Mouse (Mus musculus) spleen, postnatal 4 days (tissue): ENCODE measurements around the gene Hoxd11.

Source experiments
- DNase-seq, 2 experiments: peaks; one replicate each; pipeline ENCODE4 v3.0.0; 2022; ENCODE audit warnings: low spot score in 2 of 2

The Hoxd11 gene

DNA sequence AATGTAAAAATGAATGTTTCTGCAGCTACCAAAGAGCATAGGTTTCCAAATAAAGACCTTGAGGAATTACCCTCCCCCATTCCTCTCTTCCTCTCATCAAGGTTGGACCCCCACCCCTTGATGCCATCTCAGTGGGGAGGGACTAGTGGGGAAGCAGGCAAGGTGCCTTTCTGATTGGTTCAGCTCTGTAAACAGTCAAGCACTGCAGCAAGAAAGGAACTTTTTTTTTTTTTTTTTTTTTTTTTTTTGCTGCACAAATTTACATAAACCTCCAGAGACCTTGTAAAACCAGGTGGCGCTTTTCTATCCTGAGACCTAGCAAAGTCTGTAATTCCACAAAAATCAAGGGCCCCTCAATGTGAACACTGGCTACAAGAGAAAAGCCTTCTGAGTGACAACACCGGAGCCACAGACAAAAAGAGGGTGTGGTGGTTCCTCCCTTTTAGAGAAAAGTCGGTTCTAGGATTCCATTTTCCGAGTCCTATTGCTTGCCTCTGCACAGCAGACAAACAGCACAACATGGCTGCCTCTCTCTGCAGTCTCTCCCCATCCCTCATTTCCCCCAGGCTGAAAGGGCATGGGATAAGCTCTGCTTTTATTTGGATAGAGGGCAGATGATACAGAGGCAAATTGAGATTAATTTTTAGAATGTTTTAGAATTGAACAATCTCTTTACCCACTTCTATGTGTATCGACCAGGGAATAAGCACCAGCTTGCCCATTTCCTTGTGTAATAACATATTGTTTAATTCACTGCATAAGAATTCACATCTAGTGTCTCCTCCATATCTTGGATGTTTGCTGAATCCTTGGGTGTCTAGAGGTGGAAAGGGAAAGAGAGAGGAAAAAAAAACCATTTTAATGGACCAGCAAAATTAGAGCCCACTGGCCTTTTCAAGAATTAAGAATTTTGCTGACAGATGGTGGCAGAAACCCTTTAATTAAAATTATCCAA lies 30.4 kb downstream of the Hoxd11 start:
- no peak for DNase-seq

DNA sequence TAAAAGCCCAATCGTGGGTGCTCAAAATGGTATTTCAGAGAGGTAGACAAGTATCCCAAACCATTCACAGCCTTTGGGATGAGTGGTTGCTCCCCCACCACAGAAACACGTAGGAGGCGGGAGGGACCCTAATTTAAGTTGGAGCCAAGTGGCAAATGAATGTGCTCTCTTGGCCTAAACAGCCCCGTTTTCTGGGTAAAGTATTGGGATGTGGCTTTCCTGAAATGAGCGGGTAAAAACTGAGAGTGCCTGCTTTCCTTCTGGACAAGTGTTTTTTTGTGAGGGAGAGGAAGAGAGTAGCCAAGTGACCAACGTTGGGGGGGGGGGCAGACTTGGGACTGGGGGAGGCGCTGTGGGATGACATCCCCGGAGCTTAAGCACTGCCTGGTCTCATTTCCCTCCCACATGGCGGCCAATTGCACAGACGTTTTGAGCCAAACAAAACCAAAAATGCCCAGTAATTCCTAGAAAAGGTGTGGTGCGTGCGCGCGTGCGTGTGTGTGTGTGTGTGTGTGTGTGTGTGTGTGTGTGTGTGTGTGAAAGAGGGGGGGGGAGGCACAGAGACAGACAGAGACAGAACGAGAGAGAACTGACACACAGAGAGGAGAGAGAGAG lies 31.7 kb downstream of the Hoxd11 start:
- DNase-seq = no peak

DNA sequence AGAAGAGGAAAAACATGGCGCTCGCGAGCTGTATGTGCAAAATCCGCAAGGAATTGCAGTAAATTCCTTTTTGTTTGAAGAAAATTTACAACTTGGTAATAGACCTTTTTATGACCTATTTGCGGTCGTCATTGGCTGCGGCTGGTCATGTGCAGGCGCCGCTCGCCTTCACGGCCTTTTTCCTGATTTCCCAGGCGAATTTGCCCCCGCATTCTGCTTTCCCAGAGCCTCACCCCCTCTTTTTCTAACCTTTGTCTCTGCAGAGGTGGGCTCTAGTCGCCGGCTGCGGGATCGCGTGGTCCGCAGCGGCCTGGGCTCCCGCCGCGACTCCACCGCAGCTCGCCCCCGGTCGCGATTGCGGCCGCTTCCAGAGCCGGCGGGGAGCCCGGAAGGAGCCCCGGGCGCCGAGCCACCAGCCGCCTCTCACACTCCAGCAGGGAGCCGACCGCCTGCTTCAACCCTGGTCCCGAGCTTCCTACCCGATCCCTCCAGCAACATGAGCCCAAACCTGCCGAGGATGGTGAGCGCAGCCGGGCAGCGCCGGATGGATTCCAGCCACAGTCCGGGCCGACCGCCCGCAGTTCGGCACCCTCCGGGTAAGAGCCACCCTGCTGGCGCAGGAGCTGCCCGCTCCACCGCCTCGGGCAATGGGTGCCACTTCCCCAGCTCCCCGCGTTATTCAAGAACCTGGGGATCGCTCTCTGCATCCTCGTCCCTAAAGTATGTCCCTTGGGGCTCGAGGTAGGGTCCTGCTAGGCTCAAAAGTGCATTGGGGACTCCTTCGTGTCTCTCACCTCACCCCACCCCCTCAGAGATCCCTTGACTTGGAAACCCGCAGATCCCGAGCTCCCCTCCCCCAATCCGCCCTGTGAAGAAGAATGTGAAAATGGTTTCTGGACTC lies 32.6 kb downstream of the Hoxd11 start, which contains the start of the genes Hoxd3 and Hoxd4:
Gene Hoxd3, plus strand, starts transcription at position 207 of the 901 bp plus-strand sequence.
Gene Hoxd4, plus strand, starts transcription at position 209 of the 901 bp plus-strand sequence.
- no peak for DNase-seq

DNA sequence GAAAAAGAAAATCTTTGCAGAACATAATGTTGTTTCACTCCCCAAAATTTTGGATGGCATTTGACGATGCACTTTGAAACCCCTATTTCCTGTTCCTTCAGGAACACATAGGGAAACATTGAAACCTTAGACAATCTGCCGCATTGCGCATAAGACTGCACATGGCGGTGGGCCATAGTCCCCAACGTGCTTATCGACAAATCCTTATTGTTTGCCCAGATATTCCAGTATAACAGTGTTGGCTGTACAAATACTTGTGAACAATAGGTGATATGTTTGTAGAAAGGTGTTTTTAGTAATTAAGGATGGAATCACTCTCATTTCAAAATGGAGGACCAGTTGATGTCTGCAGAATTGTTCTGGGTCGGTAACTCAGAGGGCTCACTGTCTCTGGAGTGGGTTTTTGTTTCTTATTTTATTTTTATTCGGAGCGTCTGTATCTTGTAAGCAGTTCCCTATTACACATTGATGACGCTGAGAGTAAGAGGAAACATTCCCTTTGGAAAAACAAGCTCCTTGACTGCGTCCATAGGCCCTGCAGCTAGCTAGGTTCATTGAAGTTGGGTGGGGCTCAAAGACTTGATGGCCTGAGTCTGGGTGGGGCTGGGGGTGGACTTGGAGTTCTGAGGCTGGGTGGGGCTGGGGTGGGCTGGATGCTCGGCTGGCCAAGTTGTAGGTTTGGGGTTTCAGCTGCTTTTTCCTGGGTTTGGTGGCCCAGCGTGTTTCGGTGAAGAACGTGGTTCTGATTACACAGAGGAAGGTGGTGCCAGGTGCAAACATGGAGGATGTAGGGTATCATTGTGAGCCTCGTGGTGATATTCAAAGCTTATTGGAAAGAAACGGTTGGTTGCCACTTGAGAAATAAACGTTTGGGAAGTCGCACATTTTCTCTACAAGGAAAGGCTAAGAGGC lies 34.1 kb downstream of the Hoxd11 start:
- no peak for DNase-seq

DNA sequence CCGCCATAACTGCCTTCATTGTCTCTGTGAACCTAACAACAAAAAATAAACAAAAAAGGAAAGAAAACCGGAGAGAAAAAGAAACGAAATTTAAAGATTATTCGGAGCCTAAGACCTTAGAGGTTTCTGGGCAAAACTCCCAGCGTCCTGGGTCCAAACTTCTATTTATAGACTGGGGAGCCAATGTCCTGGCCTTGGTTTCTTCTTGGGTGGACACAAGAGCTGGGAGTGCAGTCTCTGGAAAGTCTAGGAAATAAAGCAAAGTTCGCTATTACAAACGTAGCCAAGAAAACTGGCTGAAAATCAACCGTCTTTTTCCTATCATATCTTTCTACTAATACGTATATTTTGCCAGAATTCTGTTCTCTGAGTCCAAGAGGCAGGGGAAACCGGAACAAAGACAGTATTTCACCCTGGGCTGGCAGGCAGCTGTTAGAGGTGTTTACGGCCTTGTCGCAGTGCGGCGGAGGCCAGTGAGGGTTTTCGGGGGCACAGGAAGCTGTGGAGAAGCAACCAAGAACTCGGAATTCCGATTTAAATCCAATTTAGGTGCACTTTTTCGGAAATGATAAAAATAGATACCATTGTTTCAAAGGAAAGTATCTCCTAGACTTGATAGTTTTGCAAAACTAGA lies 34.9 kb downstream of the Hoxd11 start:
- no peak for DNase-seq

DNA sequence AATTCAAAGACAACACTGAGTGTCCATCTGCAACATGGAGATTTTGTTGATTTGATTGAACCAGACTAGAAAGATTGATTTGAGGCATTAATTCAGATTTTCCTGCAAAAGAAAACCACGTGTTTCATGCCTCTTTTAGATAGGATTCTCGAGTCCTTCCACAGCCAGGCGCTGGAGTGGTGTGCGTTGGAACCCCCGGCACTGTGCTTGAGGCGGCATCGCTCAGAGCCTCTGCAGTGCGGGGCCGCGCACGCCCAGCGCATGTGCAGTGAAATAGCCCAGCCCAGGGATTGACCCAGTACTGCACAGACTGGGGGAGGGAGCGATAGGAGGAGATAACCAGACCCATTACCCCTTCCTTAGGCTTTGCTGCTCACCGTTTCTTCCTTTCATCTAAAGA lies 35.5 kb downstream of the Hoxd11 start:
- DNase-seq = no peak

DNA sequence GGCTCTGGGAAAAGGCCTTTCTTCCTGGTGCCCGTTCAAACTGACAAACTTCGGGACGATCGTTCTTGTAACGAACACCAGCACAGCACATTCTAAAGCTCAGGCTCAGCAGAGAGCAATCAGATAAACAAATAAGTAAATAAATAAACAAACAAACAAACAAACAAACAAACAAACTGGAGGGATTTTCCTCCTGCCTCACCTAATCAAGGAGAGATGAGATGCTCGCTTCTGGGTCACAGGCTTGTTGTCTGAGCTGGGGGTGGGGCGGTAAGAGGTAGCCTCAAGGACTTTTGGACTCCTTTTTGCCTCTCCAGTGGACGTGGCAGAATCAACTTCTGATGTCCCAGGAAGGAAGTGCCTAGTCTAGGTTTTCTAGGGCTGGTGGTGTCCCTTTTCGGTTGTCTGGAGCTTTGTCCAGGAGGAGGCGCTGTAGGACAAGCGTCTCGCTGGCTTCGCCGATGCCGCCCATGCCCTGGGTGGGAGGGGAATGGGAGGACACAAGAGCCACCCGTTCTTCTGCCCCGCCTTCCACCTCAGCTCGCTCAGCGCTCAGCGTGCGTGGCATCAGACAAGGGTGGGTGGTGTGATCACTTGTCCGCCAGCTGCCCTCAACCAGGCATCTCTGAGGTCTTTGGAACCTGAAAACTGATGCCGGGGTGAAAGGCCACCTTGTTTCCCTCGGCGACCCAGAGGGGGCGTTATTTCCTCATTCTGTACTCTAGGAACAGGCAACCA lies 36.3 kb downstream of the Hoxd11 start:
- peak; percentile 68 to 88 for DNase-seq

DNA sequence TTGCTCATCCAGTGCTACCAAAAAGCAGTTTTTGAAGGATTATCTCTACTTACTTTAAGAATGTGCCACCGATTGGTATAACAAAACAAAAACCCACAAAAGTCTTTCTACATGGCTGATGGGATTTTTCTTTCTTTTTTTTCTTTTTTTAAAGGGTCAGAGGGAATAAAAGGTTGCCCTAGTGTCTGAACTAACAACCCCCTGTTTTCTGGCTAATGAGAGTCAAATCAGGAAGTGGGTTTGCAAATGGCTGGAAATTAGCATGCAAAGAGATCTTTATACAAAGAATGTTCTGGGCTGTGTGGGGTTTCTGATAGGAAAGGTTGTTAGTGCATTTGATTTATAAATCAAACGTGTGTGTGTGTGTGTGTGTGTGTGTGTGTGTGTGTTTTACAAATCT lies 41.0 kb downstream of the Hoxd11 start:
- no peak for DNase-seq

DNA sequence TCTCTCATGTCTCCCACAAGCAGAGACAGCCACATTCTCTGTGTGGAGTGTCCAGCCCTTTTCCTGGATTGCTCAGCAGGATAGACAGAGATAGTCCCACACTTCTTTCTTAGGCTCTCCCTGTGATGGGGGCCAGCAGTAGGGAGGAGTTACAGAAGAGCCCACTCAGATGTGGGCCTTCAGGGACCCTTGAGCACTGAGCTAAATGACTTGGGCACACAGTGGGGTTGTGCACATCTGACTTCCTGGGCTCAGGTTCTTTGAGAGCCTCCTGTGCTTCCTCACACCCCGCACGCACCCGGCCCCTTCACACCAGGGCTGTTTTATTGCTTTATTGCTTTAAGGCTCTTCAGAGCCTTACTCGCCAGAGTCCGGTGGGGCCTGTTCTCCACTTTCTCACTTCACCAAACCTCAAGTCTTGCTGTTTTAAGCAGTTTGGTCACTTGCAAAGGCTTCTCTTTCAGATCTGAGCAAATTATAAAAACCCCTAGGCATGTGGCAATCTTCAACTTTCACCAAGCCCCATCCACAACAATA lies 41.7 kb downstream of the Hoxd11 start:
- DNase-seq = no peak

DNA sequence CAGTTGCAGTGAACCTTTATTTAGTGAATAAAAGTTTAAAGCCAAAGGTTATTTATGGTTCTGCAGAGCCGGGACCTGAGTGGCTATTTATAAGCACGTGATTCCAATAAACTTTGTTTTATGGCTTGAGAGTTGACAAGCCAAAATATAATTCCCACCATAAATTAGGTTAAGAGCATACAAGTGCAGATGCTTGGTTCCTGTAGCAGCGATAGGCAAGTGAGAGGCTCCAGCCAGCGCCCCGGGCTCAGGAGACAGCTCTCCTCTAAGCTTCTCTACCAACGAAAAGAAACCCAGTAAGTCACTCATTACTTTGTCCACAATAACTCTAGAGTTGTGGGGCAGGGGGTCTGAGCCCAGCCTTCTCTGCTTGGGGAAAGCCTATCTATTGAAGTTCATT lies 42.5 kb downstream of the Hoxd11 start:
- no peak for DNase-seq

DNA sequence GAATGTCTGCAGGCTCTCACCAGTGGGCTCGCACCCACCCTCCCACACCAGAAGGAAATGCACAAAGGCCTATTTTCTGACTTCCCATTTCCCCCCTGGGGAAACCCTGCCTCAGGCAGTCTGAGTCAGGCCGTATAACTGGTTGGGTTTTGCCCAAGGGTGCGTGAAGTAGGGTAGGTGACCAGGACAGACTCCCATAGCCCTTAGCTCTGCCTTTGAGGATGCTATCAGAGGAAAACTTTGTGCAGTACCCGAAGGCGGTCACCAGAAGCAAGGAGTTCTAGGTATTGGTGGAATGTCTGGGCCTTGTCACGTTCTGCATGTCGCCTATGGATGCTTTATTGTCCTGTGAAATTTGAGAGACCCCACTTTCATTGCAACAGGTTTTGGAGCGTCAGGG lies 43.6 kb downstream of the Hoxd11 start:
- DNase-seq = no peak

DNA sequence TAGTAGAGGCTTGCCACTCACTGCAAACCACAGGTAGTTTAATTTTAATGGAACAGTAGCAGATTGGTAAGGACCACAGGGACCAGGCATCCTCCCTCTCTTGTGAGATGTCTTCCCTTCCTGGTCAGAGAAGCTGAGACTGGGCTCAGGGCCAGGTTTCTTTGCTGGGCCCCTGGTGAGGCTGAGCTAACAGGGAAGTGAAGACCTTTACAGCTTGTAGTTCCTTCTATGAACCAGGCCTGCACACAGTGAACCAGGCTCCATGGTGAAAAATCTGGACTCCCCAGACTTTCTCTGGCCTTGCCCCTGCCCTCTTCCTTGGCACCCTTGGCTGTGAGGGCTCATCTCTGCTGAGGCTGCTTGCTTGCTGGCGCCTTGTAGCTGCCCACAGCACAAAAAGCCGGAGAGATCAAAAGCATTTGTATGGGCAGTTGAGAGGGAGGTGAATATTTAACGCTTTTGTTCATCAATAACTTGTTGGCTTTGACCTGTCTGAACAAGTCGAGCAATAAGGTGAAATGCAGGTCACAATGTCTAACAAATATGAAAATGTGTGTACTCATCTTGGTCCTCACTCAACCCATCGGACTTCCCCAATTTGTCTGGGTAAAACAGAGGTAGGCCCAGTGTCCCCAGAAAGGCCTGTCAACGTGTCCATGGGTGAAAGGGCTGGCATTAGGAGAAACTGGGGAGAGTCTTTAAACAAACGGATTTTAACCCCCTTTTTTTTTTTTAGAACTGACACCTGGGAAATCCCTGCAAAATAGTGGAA lies 45.1 kb downstream of the Hoxd11 start:
- DNase-seq = no peak

DNA sequence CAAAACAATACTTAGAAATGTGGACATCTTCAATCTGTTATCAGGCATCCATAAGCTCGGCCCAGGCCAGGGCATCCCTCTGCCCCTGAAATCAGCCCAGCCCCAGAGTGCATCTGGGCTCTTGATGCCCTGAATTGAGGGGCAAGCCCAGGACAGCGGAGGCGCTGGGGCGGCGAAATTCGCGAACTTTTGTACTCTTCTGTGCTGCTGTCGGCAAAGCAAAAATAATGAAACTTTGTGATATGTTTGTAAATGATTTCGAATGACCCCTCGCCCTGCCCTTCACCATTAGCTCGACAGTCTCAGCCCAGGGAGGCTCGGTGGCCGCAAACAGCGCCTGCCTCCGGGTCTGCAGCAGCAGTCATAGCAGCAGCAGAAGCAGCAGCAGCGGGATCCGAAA lies 45.8 kb downstream of the Hoxd11 start:
- DNase-seq = no peak

DNA sequence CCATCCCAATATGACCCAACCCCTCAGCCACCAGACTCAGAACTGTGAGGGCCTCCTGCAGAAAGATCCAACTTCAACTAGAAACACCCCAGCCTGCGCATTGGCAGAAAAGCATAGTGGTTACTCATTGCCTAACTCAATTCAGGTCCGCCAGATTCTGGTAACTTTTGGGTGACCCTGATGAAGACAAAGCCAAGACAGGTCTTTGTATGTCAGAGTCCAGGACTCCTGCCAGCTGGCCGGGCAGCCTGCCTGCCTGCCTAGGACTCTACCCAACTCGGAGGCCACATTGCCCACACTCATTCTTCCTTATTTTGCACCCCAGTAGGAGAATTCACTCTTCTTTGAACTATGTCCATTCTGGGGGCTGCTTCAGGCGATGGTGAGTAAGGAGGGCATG lies 47.2 kb downstream of the Hoxd11 start, which contains the start of gene Gm28230:
Gene Gm28230, plus strand, starts transcription at position 178 of the 400 bp plus-strand sequence.
- no peak for DNase-seq

DNA sequence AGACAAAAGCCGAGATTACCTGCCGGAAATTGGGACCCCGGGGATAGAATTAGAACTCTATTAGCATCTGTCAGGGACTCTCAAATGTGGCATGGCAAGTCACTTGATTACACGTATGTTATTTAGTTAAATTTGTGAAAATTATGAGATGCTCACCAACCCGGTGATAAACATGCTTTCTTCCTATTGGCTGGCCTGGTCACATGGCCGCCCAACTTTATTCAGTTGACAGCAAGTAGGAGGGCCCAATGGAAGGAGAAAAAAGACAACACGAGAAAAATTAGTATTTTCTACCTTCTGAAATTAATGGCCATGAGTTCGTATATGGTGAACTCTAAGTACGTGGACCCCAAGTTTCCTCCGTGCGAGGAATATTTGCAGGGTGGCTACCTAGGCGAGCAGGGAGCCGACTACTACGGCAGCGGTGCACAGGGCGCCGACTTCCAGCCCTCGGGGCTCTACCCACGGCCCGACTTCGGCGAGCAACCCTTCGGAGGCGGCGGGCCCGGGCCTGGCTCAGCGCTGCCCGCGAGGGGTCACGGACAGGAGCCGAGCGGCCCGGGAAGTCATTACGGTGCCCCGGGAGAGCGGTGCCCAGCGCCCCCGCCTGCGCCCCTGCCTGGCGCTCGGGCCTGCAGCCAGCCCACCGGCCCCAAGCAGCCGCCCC lies 47.7 kb downstream of the Hoxd11 start:
- DNase-seq = no peak

DNA sequence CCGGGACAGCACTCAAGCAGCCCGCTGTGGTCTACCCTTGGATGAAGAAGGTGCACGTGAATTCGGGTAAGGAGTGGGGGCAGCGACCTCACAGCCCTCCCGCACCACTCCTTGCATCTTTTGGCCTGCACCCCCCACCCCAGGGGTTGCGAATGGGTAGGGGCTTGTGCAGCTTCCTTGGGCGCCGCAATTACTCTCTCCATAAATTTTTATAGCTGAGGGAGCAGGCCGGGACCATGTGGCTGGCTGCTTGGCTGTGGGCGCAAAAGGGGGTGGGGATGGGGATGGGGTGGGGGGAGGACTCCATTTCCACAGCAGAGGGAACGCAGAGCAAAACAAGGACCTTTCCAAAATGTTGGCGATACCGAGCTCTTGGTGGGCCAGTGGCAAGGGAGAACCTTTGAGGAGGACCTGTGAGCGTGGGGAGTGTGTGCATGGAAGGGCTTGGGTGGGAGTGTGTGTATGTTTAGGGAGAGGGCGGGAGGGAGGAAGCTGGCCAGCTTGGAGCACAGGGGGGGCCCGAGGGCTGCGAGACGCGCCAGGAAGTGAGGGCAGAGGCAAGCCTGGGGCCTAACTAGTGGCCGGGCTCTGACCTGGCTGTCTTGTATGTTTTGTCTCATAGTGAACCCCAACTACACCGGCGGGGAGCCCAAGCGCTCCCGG lies 48.4 kb downstream of the Hoxd11 start:
- no peak for DNase-seq

DNA sequence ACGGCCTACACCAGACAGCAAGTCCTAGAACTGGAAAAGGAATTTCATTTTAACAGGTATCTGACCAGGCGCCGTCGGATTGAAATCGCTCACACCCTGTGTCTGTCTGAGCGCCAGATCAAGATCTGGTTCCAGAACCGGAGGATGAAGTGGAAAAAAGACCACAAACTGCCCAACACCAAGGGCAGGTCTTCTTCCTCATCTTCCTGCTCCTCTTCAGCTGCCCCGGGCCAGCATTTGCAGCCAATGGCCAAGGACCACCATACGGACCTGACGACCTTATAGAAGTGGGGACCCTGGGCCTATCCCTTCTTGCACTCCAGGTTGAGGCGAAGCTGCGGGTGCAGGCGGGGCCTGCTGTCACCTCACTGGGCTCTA lies 48.9 kb downstream of the Hoxd11 start:
- DNase-seq = no peak

DNA sequence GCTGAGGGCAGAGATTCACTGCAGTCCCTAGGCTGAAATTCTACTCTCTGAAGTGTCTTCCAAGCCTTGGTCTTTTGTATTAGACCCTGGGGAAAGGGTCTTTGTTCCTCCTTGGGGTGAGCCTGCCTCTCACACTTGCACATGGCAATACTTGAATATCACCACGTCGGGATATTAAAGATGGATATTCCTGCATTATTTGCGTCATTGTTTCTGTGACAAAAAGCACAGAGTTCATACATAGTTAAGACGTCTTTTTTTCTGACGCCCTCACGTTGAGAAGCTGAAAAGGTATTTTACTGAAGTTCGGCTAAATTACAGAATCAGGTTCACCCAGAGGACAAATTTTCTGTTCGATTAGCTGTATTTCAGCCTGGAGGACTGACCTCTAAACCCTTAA lies 51.0 kb downstream of the Hoxd11 start:
- no peak for DNase-seq
